Comparison of ENCODE assay signal across 9 mouse cellular contexts in genomic region chr11:61853659-61854058, GRCm38 (mm10). TPM values are rescaled to one million over a fixed set of nuclear protein-coding genes. Genes with fewer than 3 reads are reported as not detected.
A peak's percentile ranks its signal among the peaks of the same experiment; 100 is the strongest.
DNase-seq lines count a peak whose midpoint lies in the region; ATAC-seq and TF ChIP-seq lines count a peak whose summit lies in the region.
"Had no signal": no experiment of that assay in that cellular context is flagged by ENCODE, and none has a peak within 500 bp of the region (broad histone marks: within the 10 kb centered on the region; RNA-seq: fewer than 3 reads in every experiment).

No protein-coding gene starts in this region.

- H3K9me3 ChIP-seq in heart, postnatal 0 days (replicated peaks; ENCODE audit: control insufficient read depth, low read length) = no peaks in the 10 kb centered on the region
- no peaks in the 10 kb centered on the region for H3K9me3 ChIP-seq in hindbrain, embryonic 11.5 days (ENCODE audit: control insufficient read depth, low read length)
- H3K9me3 ChIP-seq in midbrain, embryonic 10.5 days (replicated peaks) = no peaks in the 10 kb centered on the region

- no peak for TF ChIP-seq CTCF in heart, postnatal 0 days (IDR thresholded peaks at IDR 0.05; ENCODE audit: low read depth)

- no peak for DNase-seq in heart, postnatal 0 days (ENCODE audit: low spot score)
- DNase-seq in heart, adult 11 months = no peak
- DNase-seq in Muller cell, postnatal 12 days (ENCODE audit: inconsistent ontology term) = peak; percentile 69
- DNase-seq in hindbrain, embryonic 11.5 days (ENCODE audit: low spot score) = no peak
- DNase-seq in midbrain, embryonic 10.5 days (ENCODE audit: low spot score) = no peak
- no peak for DNase-seq in embryo, embryonic 10.5 days (ENCODE audit: low spot score)
- no peak for DNase-seq in urinary bladder, postnatal 10 days (ENCODE audit: low spot score)

- peaks cover 5% of the 10 kb centered on the region; the same call in 1 of the 2 replicates for H3K4me1 ChIP-seq in heart, postnatal 0 days (ENCODE audit: control insufficient read depth, insufficient read depth)
- H3K4me1 ChIP-seq in hindbrain, embryonic 11.5 days (replicated peaks; ENCODE audit: control insufficient read depth, insufficient read depth, low read length) = no peaks in the 10 kb centered on the region
- peaks cover 20% of the 10 kb centered on the region for H3K4me1 ChIP-seq in midbrain, embryonic 10.5 days

- no peak for TF ChIP-seq EP300 in heart, postnatal 0 days (IDR thresholded peaks at IDR 0.05; ENCODE audit: low read depth)

- no peaks in the 10 kb centered on the region for H3K27me3 ChIP-seq in heart, postnatal 0 days (ENCODE audit: control insufficient read depth, insufficient read depth, low read length)
- H3K27me3 ChIP-seq in hindbrain, embryonic 11.5 days (ENCODE audit: control insufficient read depth, insufficient read depth, low read length) = no peaks in the 10 kb centered on the region
- H3K27me3 ChIP-seq in midbrain, embryonic 10.5 days (ENCODE audit: low read depth, poor library complexity, severe bottlenecking) = no peaks in the 10 kb centered on the region
- H3K27me3 ChIP-seq: Patski had no signal

- no peak for ATAC-seq in heart, postnatal 0 days (ENCODE audit: insufficient read depth, low read depth)
- ATAC-seq in hindbrain, embryonic 11.5 days (ENCODE audit: low FRiP score) = no peak
- ATAC-seq in granulocyte monocyte progenitor cell, adult 5-6 weeks (replicated peaks; ENCODE audit: poor library complexity, severe bottlenecking) = no peak

- H3K4me3 ChIP-seq in heart, postnatal 0 days (ENCODE audit: low read depth, low read length) = peak overlapping the region; percentile 76
- peak overlapping the region; percentile 98 for H3K4me3 ChIP-seq in hindbrain, embryonic 11.5 days (ENCODE audit: low read depth, low read length)
- peak overlapping the region; percentile 95 for H3K4me3 ChIP-seq in midbrain, embryonic 10.5 days

- peaks cover 17% of the 10 kb centered on the region for H3K36me3 ChIP-seq in heart, postnatal 0 days (replicated peaks; ENCODE audit: control insufficient read depth, insufficient read depth, low read length)
- no peaks in the 10 kb centered on the region for H3K36me3 ChIP-seq in hindbrain, embryonic 11.5 days (ENCODE audit: control insufficient read depth, insufficient read depth, low read length)
- peaks cover 4% of the 10 kb centered on the region; the same call in 1 of the 2 replicates for H3K36me3 ChIP-seq in midbrain, embryonic 10.5 days

- H3K27ac ChIP-seq in heart, postnatal 0 days (ENCODE audit: low read depth) = peak overlapping the region; percentile 90
- H3K27ac ChIP-seq in hindbrain, embryonic 11.5 days (ENCODE audit: low read depth, low read length) = peak overlapping the region; percentile 92; the same call in 1 of the 2 replicates
- H3K27ac ChIP-seq in midbrain, embryonic 10.5 days (replicated peaks) = peak overlapping the region; percentile 97

- peak overlapping the region; percentile 94 for H3K9ac ChIP-seq in heart, postnatal 0 days (replicated peaks; ENCODE audit: low read depth, low read length)
- H3K9ac ChIP-seq in hindbrain, embryonic 11.5 days (ENCODE audit: low read depth, low read length) = peak overlapping the region; percentile 98; the same call in 1 of the 2 replicates

- peak overlapping the region; percentile 88 for H3K4me2 ChIP-seq in heart, postnatal 0 days (ENCODE audit: low read depth, low read length)
- peak overlapping the region; percentile 59 for H3K4me2 ChIP-seq in hindbrain, embryonic 11.5 days (replicated peaks; ENCODE audit: low read depth, low read length)

- 13% methylated on average over 5 of the region's 5 CpGs for WGBS in heart, postnatal 0 days
- 20% methylated on average over 5 of the region's 5 CpGs for WGBS in hindbrain, embryonic 11.5 days
- WGBS in midbrain, embryonic 10.5 days = 17% methylated on average over 5 of the region's 5 CpGs

RNA-seq across cellular contexts. Expression of gene Ulk2, which starts 1.2 kb away (rescaled TPM):
- total RNA-seq in heart, postnatal 0 days (2014; rRNA removed; ENCODE audit: low replicate concordance) = 33.8 and 41.0 TPM in 2 replicates
- 8.6 and 9.2 TPM in 2 replicates for polyA plus RNA-seq in heart, postnatal 0 days (2015; fragmentation: Nextera tagmentation; extraction: Ambion mirVana)
- 28.6 and 32.7 TPM in 2 replicates for polyA plus RNA-seq in hindbrain, embryonic 11.5 days (2014; fragmentation: Nextera tagmentation; extraction: Ambion mirVana)
- polyA plus RNA-seq in midbrain, embryonic 10.5 days (2016; fragmentation: Nextera tagmentation; extraction: Ambion mirVana) = 12.1 and 17.3 TPM in 2 replicates
- total RNA-seq in granulocyte monocyte progenitor cell, adult 5-6 weeks (2014; fragmentation: Nextera tagmentation) = 13.0 and 20.0 TPM in 2 replicates
- 7.8 and 21.0 TPM in 2 replicates for total RNA-seq in granulocyte monocyte progenitor cell, adult 5-6 weeks (2017)
